ENCODE assay signal across 23 mouse cellular contexts in genomic region chr4:133186856-133187255, GRCm38 (mm10). TPM values are rescaled to one million over a fixed set of nuclear protein-coding genes. Genes with fewer than 3 reads are reported as not detected.
A peak's percentile ranks its signal among the peaks of the same experiment; 100 is the strongest.
DNase-seq lines count a peak whose midpoint lies in the region; ATAC-seq and TF ChIP-seq lines count a peak whose summit lies in the region.
"Had no signal": no experiment of that assay in that cellular context is flagged by ENCODE, and none has a peak within 500 bp of the region (broad histone marks: within the 10 kb centered on the region; RNA-seq: fewer than 3 reads in every experiment).

No protein-coding gene starts in this region.

- H3K4me1 ChIP-seq in intestine, postnatal 0 days (replicated peaks; ENCODE audit: control insufficient read depth, insufficient read depth, low read length), result 0 out of 2 replicates have a peak, but pooled peaks cover 6% of the 10 kb centered on the region
- peaks cover 22% of the 10 kb centered on the region for H3K4me1 ChIP-seq in intestine, embryonic 15.5 days (replicated peaks)
- 0 out of 2 replicates have a peak, but pooled peaks cover 5% of the 10 kb centered on the region for H3K4me1 ChIP-seq in lung, postnatal 0 days (ENCODE audit: insufficient read depth, low read depth, low read length)
- no peaks in the 10 kb centered on the region for H3K4me1 ChIP-seq in MEL (ENCODE audit: control insufficient read depth in 1 of 2, insufficient read depth in 2 of 2, low read length in 2 of 2)

- TF ChIP-seq CTCF in intestine, postnatal 0 days (IDR thresholded peaks at IDR 0.05; ENCODE audit: low read depth), result peak; percentile 57
- TF ChIP-seq CTCF in lung, postnatal 0 days (IDR thresholded peaks at IDR 0.05), result peak; percentile 57
- TF ChIP-seq CTCF in MEL (IDR thresholded peaks at IDR 0.05 in 2 of 3, conservative IDR thresholded peaks at IDR 0.05 in 1 of 3; ENCODE audit: control insufficient read depth in 1 of 3, insufficient read depth in 1 of 3, low read depth in 2 of 3, low read length in 3 of 3, poor library complexity in 1 of 3, severe bottlenecking in 1 of 3), result peak in 2 of 3 experiments; percentile 20 to 25; a peak in 2 of 6 replicates

- peak; percentile 21 for TF ChIP-seq RAD21 in MEL (IDR thresholded peaks at IDR 0.05; ENCODE audit: low read depth, low read length)

- no peak overlapping the region for H3K9ac ChIP-seq in intestine, postnatal 0 days (ENCODE audit: low read depth, low read length)
- no peak overlapping the region for H3K9ac ChIP-seq in intestine, embryonic 15.5 days
- H3K9ac ChIP-seq in lung, postnatal 0 days (replicated peaks; ENCODE audit: low read depth), result no peak overlapping the region
- H3K9ac ChIP-seq in MEL (ENCODE audit: control insufficient read depth, low read depth, low read length, poor library complexity, severe bottlenecking), result no peak overlapping the region
- H3K9ac ChIP-seq: hindbrain, embryonic 15.5 days; midbrain, embryonic 13.5 days; neural tube, embryonic 15.5 days had no signal

- no peak for TF ChIP-seq EP300 in lung, postnatal 0 days (IDR thresholded peaks at IDR 0.05)
- TF ChIP-seq EP300 in MEL (IDR thresholded peaks at IDR 0.05; ENCODE audit: low read depth in 1 of 2, low read length in 2 of 2), result no peak

- H3K36me3 ChIP-seq in intestine, postnatal 0 days (ENCODE audit: control insufficient read depth, insufficient read depth), result peaks cover 64% of the 10 kb centered on the region
- H3K36me3 ChIP-seq in intestine, embryonic 15.5 days, result peaks cover 34% of the 10 kb centered on the region
- peaks cover 50% of the 10 kb centered on the region; the same call in 1 of the 2 replicates for H3K36me3 ChIP-seq in lung, postnatal 0 days (ENCODE audit: insufficient read depth, low read length)
- peaks cover 0 to 8% of the 10 kb centered on the region in 2 experiments; a peak in 2 of 4 replicates for H3K36me3 ChIP-seq in MEL (ENCODE audit: control insufficient read depth in 1 of 2, insufficient read depth in 2 of 2, low read length in 2 of 2)

- 90% methylated on average over 5 of the region's 5 CpGs for WGBS in intestine, postnatal 0 days
- 89% methylated on average over 5 of the region's 5 CpGs for WGBS in intestine, embryonic 15.5 days
- 87% methylated on average over 5 of the region's 5 CpGs for whole genome bisulfite sequencing in lung, postnatal 0 days

- no peak for ATAC-seq in intestine, postnatal 0 days
- no peak for ATAC-seq in intestine, embryonic 15.5 days
- no peak for ATAC-seq in lung, postnatal 0 days
- ATAC-seq: CD4-positive, CD25-positive, alpha-beta regulatory T cell, adult 4 months; forebrain, embryonic 16.5 days; midbrain, embryonic 13.5 days had no signal

- no peak overlapping the region for H3K27ac ChIP-seq in intestine, postnatal 0 days (ENCODE audit: low read depth, low read length)
- H3K27ac ChIP-seq in intestine, embryonic 15.5 days, result no peak overlapping the region
- H3K27ac ChIP-seq in lung, postnatal 0 days (ENCODE audit: low read length), result no peak overlapping the region
- H3K27ac ChIP-seq in MEL (ENCODE audit: control insufficient read depth, low read depth, low read length), result no peak overlapping the region
- H3K27ac ChIP-seq: hindbrain, embryonic 15.5 days; left cerebral cortex, adult 2 months; midbrain, embryonic 13.5 days; neural tube, embryonic 15.5 days had no signal

- no peaks in the 10 kb centered on the region for H3K9me3 ChIP-seq in intestine, postnatal 0 days (ENCODE audit: control insufficient read depth)
- H3K9me3 ChIP-seq in intestine, embryonic 15.5 days, result no peaks in the 10 kb centered on the region
- no peaks in the 10 kb centered on the region for H3K9me3 ChIP-seq in lung, postnatal 0 days (ENCODE audit: low read length)
- no peaks in the 10 kb centered on the region for H3K9me3 ChIP-seq in MEL (replicated peaks; ENCODE audit: insufficient read depth, low read length)
- H3K9me3 ChIP-seq: hindbrain, embryonic 15.5 days; limb, embryonic 10.5 days; midbrain, embryonic 13.5 days; neural tube, embryonic 15.5 days had no signal

- DNase-seq in lung, postnatal 0 days (ENCODE audit: low spot score), result no peak
- no peak for DNase-seq in lung, postnatal 10 days
- peak; percentile 37 for DNase-seq in MEL (ENCODE audit: low read depth, low spot score)
- no peak for DNase-seq in thymus, postnatal 36 days
- DNase-seq in spleen, postnatal 4 days (ENCODE audit: low spot score in 2 of 2), result no peak
- DNase-seq: cerebellum, postnatal 10 days; kidney, adult 11 months; kidney, postnatal 14 days; right cerebral cortex, postnatal 14 days; thymus, postnatal 14 days had no signal

- no peaks in the 10 kb centered on the region for H3K27me3 ChIP-seq in intestine, postnatal 0 days (replicated peaks; ENCODE audit: control insufficient read depth, insufficient read depth, low read length)
- H3K27me3 ChIP-seq in intestine, embryonic 15.5 days (replicated peaks), result no peaks in the 10 kb centered on the region
- H3K27me3 ChIP-seq in lung, postnatal 0 days (replicated peaks; ENCODE audit: insufficient read depth, low read length), result no peaks in the 10 kb centered on the region
- H3K27me3 ChIP-seq in MEL (ENCODE audit: control insufficient read depth in 1 of 2, insufficient read depth in 2 of 2, low read length in 2 of 2), result no peaks in the 10 kb centered on the region
- H3K27me3 ChIP-seq: hindbrain, embryonic 15.5 days; midbrain, embryonic 13.5 days; neural tube, embryonic 15.5 days had no signal

- no peak overlapping the region for H3K4me3 ChIP-seq in intestine, postnatal 0 days (ENCODE audit: low read depth, low read length)
- H3K4me3 ChIP-seq in intestine, embryonic 15.5 days (replicated peaks), result no peak overlapping the region
- no peak overlapping the region for H3K4me3 ChIP-seq in lung, postnatal 0 days (ENCODE audit: low read depth, low read length)
- H3K4me3 ChIP-seq in MEL (ENCODE audit: control insufficient read depth in 1 of 2, insufficient read depth in 1 of 2, low read depth in 2 of 2, low read length in 2 of 2), result no peak overlapping the region
- H3K4me3 ChIP-seq: hindbrain, embryonic 15.5 days; left cerebral cortex, adult 2 months; limb, embryonic 10.5 days; midbrain, embryonic 13.5 days; myocyte; neural tube, embryonic 15.5 days had no signal

- no peak for TF ChIP-seq POLR2A in MEL (IDR thresholded peaks at IDR 0.05; ENCODE audit: control insufficient read depth in 1 of 2, insufficient read depth in 1 of 2, low read depth in 1 of 2, low read length in 2 of 2, poor library complexity in 1 of 2)

- H3K4me2 ChIP-seq in intestine, postnatal 0 days (replicated peaks; ENCODE audit: low read depth), result no peak overlapping the region
- no peak overlapping the region for H3K4me2 ChIP-seq in intestine, embryonic 15.5 days (replicated peaks)
- no peak overlapping the region for H3K4me2 ChIP-seq in lung, postnatal 0 days (replicated peaks; ENCODE audit: low read depth, low read length)
- H3K4me2 ChIP-seq: heart, embryonic 11.5 days; hindbrain, embryonic 15.5 days; liver, embryonic 11.5 days; midbrain, embryonic 13.5 days; neural tube, embryonic 15.5 days had no signal

- H3K79me2 ChIP-seq in MEL (ENCODE audit: control insufficient read depth, insufficient read depth, low read length, poor library complexity), result no peaks in the 10 kb centered on the region

TF ChIP-seq in MEL, 35 proteins besides CTCF, POLR2A, EP300 and RAD21:
- TF ChIP-seq SMC3 (IDR thresholded peaks at IDR 0.05; ENCODE audit: low read depth, low read length), result peak; percentile 32; the same call in 1 of the 2 replicates
- no peak for TF ChIP-seq ZMIZ1 (IDR thresholded peaks at IDR 0.05; ENCODE audit: low read depth, low read length)

RNA-seq across cellular contexts. Expression of gene Cd164l2, which starts 25.1 kb away (rescaled TPM):
- polyA plus RNA-seq in intestine, postnatal 0 days (2015; fragmentation: Nextera tagmentation; extraction: Ambion mirVana), result 0.58 and 0.94 TPM in 2 replicates
- 2.7 and 2.8 TPM in 2 replicates for polyA plus RNA-seq in intestine, embryonic 15.5 days (2015; fragmentation: Nextera tagmentation; extraction: Ambion mirVana)
- 8.7 and 10.3 TPM in 2 replicates for polyA plus RNA-seq in lung, postnatal 0 days (2015; fragmentation: Nextera tagmentation; extraction: Ambion mirVana)
- not detected in 2 replicates for total RNA-seq in MEL (2012; rRNA removed)
- polyA plus RNA-seq in MEL (2012; ENCODE audit: insufficient read depth in 1 of 2, insufficient read length in 2 of 2, low read depth in 1 of 2, low replicate concordance in 2 of 2, missing spikeins in 1 of 2), result not detected
- total RNA-seq: megakaryocyte, adult 5-6 weeks had no signal

RNA-seq across cellular contexts. Expression of gene Gpr3, which starts 25.5 kb away (rescaled TPM):
- 0.05 TPM in 1 of 2 replicates, not detected in the other for polyA plus RNA-seq in intestine, postnatal 0 days (2015; fragmentation: Nextera tagmentation; extraction: Ambion mirVana)
- 0.06 and 0.14 TPM in 2 replicates for polyA plus RNA-seq in intestine, embryonic 15.5 days (2015; fragmentation: Nextera tagmentation; extraction: Ambion mirVana)
- polyA plus RNA-seq in lung, postnatal 0 days (2015; fragmentation: Nextera tagmentation; extraction: Ambion mirVana), result not detected in 2 replicates
- total RNA-seq in MEL (2012; rRNA removed), result 0.08 TPM in 1 of 2 replicates, not detected in the other
- under 1 TPM in 1 of 2 experiments, not detected in 1; 0.35 TPM for polyA plus RNA-seq in MEL (2012; ENCODE audit: insufficient read depth in 1 of 2, insufficient read length in 2 of 2, low read depth in 1 of 2, low replicate concordance in 2 of 2, missing spikeins in 1 of 2)
- total RNA-seq: megakaryocyte, adult 5-6 weeks had no signal
- polyA plus RNA-seq: CD4-positive, CD25-positive, alpha-beta regulatory T cell, adult 4 months; liver, embryonic 11.5 days had no signal

RNA-seq across cellular contexts. Expression of gene Map3k6, which starts 53.8 kb away (rescaled TPM):
- polyA plus RNA-seq in intestine, postnatal 0 days (2015; fragmentation: Nextera tagmentation; extraction: Ambion mirVana), result 1.8 TPM in 2 replicates
- polyA plus RNA-seq in intestine, embryonic 15.5 days (2015; fragmentation: Nextera tagmentation; extraction: Ambion mirVana), result 3.0 and 3.2 TPM in 2 replicates
- polyA plus RNA-seq in lung, postnatal 0 days (2015; fragmentation: Nextera tagmentation; extraction: Ambion mirVana), result 7.8 and 18.7 TPM in 2 replicates
- 12.1 and 21.9 TPM in 2 replicates for total RNA-seq in MEL (2012; rRNA removed)
- 10 to 100 TPM in 1 of 2 experiments, not detected in 1; 19.1 TPM for polyA plus RNA-seq in MEL (2012; ENCODE audit: insufficient read depth in 1 of 2, insufficient read length in 2 of 2, low read depth in 1 of 2, low replicate concordance in 2 of 2, missing spikeins in 1 of 2)

RNA-seq across cellular contexts. Expression of gene Wasf2, which starts 56.6 kb away (rescaled TPM):
- 64.6 and 68.4 TPM in 2 replicates for polyA plus RNA-seq in intestine, postnatal 0 days (2015; fragmentation: Nextera tagmentation; extraction: Ambion mirVana)
- 92.5 and 115 TPM in 2 replicates for polyA plus RNA-seq in intestine, embryonic 15.5 days (2015; fragmentation: Nextera tagmentation; extraction: Ambion mirVana)
- polyA plus RNA-seq in lung, postnatal 0 days (2015; fragmentation: Nextera tagmentation; extraction: Ambion mirVana), result 149 and 153 TPM in 2 replicates
- 16.4 and 18.4 TPM in 2 replicates for total RNA-seq in MEL (2012; rRNA removed)
- 10 to 100 TPM in 1 of 2 experiments, not detected in 1; 53.7 TPM for polyA plus RNA-seq in MEL (2012; ENCODE audit: insufficient read depth in 1 of 2, insufficient read length in 2 of 2, low read depth in 1 of 2, low replicate concordance in 2 of 2, missing spikeins in 1 of 2)
